Mouse (Mus musculus) cerebellum, adult 18-20 months (tissue): ENCODE data around the gene Grm2.
"Not testable (repeated sequence)": the region's sequence is repeated elsewhere in the genome, so short reads cannot be mapped to it uniquely, and the experiment has no call there.

Experiments used
- DNase-seq, 2 experiments: peaks; one replicate each; pipeline ENCODE4 v3.0.0; 2021

Grm2 gene

GRCm38 (mm10) chr9:106645684-106646271 lies 10.1 kb downstream of the Grm2 start:
- no peak for DNase-seq

- no peak for DNase-seq
Measured at GRCm38 (mm10) chr9:106643787-106644186, 12.1 kb downstream of the Grm2 start.

DNA sequence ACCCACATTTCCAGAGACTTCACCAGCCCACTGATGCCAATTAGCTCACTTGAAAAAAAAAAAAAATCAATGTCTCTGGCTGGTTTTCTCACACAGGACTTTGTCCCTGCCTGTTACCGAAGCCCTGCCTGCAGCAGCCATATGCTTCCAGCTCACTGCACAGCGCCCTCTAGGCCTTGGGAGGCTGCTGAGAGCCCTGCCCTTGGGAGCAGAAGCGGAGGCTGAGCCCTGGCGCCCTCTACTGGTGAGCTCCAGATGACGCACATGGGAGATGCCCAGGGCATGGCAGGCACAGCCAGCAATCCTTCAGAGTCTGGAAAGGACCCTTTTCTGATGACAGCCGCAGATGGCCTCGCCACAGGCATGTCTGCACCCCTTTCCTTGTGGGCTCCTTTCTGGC lies 12.8 kb downstream of the Grm2 start:
- peak; percentile 72 to 73 for DNase-seq

GRCm38 (mm10) chr9:106641346-106641745 lies 14.5 kb downstream of the Grm2 start:
- DNase-seq, result no peak

GRCm38 (mm10) chr9:106638154-106638553 lies 17.7 kb downstream of the Grm2 start:
- no peak for DNase-seq

DNA sequence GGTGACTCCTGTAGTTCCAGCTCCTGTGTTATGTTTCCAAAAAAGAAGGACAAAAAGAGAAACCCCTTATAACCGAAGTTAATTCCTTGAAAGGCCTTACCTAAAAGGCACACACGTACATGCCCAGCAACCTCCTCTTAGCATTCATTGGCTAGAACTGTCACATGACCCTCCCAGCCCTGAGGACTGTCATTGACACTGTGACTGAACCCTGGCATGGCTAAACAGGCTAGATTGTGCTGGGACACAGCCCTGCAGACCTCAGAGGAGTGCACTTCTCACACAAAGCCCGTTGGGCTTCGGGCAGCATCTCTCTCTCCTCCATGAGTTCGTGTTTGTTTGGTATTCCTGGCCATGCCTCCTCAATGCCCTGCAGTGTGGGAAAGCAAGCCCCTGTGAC lies 23.7 kb downstream of the Grm2 start:
- no peak for DNase-seq

DNA sequence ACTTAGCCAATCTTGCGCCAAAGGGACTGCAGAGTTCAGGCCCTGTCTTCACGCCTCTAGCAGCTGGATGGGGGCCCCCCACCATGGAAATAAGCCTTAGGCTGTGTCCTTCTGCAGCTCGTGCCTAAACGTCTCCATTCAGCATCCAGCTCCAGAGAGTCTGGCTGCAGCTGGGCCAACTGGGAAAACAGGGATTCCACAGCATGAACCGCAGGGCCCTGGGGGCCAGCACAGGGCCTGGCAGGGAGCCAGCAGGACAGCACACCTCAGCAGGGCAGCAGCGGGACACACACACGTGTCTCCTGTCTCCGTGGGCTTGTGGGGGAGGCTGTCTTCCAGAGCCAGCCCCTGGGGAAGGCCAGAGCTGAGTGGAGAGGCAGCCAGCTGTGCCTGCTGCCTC lies 28.1 kb downstream of the Grm2 start:
- DNase-seq, result not testable (repeated sequence)

- no peak for DNase-seq
Measured at GRCm38 (mm10) chr9:106626282-106626681, 29.6 kb downstream of the Grm2 start, which contains the start of gene Iqcf6. Gene Iqcf6, plus strand, starts transcription at chr9:106626582.

DNA sequence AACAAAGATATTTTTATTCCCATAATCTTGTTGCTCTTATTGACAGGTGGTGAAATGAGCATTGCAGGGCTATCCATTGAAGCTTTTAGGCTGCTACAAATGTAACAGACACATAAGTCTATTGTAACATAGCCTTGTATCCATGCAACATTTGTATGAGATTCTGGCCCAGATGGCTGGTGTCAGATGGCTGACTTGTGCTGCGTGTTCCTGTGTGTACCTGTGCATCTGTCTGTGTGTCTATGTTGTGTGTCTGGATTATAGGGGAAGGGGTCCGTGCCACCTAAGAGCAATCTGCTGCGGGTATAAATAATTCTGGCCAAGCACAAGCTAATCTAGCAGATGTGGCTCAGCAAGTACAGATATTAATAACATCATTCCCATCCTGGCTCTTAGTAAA lies 38.4 kb downstream of the Grm2 start:
- DNase-seq, result no peak

GRCm38 (mm10) chr9:106616306-106616705 lies 39.6 kb downstream of the Grm2 start:
- DNase-seq, result no peak

DNA sequence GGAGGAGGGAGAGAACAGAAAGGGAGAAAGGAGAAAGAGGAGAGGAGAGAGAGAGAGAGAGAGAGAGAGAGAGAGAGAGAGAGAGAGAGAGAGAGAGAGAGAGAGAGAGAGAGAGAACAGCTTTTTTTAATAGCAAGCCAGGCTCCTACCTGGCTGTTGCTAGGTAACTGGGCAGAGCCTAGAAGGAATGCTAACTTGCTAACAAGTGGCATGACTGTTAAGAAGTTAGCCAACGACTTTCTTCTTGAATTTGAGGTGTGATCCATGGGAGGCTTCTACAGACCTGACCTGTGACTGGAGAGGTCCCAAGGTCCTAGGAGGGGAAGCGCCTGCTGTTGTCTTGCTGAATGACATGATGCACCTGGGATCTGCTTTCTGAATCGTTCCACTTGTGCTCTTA lies 41.3 kb downstream of the Grm2 start:
- DNase-seq, result no peak

- no peak for DNase-seq
Measured at GRCm38 (mm10) chr9:106613951-106614350, 41.9 kb downstream of the Grm2 start.

- no peak for DNase-seq
Measured at GRCm38 (mm10) chr9:106610727-106611126, 45.2 kb downstream of the Grm2 start.

DNA sequence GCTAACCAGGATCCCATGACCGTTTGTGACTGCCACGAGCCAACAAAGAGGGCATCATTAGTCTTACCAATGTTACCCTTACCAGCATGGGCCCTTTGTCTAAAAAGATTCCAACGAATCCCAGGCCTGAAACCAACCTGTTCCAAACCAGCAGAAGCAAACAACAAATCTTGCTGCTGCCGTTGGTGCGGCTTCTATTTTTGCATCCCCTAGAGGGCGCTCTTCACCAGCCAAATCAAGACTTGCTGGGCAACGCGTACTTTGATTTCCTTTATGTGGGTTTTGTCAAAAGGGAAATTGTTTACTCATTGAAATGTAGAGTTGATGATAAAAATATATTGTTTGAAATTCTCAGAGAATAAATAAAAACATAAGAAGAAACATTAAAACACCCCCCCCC lies 55.3 kb downstream of the Grm2 start:
- peak; percentile 16 to 45 for DNase-seq

- no peak for DNase-seq
Measured at GRCm38 (mm10) chr9:106598466-106598865, 57.4 kb downstream of the Grm2 start.

- no peak for DNase-seq
Measured at GRCm38 (mm10) chr9:106595836-106596235, 60.0 kb downstream of the Grm2 start.

DNA sequence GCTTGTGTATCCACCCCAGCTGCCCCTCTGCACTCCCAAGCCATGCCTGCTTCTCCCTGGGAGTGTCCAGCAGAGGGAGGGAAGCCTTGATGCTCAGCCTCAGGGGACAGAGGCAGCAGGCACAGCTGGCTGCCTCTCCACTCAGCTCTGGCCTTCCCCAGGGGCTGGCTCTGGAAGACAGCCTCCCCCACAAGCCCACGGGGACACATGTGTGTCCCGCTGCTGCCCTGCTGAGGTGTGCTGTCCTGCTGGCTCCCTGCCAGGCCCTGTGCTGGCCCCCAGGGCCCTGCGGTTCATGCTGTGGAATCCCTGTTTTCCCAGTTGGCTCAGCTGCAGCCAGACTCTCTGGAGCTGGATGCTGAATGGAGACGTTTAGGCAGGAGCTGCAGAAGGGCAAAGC lies 60.5 kb downstream of the Grm2 start:
- DNase-seq, result not testable (repeated sequence)
